In the genomic region with DNA sequence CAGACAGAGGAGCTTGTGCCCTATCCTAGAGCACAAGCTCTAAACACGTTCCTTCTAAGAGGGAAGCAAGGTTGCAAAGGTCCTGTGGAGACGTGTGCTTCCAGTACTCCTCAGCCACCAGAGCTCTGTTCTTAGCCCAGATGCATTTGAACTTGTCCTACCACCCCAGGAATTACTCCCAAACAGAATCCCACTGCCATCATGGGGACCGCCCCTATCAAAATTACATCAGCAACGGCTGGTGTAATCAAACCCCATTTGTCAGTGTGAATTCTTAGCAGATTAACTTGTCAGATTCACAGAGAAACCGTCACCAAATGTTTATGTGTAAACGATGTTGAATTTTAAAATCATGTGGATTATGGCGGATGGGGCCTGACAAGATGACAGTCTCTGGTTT, we compare ENCODE assay signal across 14 mouse cellular contexts. TPM values are rescaled to one million over a fixed set of nuclear protein-coding genes. Genes with fewer than 3 reads are reported as not detected.
A peak's percentile ranks its signal among the peaks of the same experiment; 100 is the strongest.
DNase-seq lines count a peak whose midpoint lies in the region; ATAC-seq and TF ChIP-seq lines count a peak whose summit lies in the region.
"Had no signal": no experiment of that assay in that cellular context is flagged by ENCODE, and none has a peak within 500 bp of the region (broad histone marks: within the 10 kb centered on the region; RNA-seq: fewer than 3 reads in every experiment).

No protein-coding gene starts in this region.

- no peak for TF ChIP-seq CTCF in lung, embryonic 14.5 days (IDR thresholded peaks at IDR 0.05; ENCODE audit: low read depth)
- TF ChIP-seq CTCF in lung, adult 2 months (IDR thresholded peaks at IDR 0.05; ENCODE audit: insufficient read depth, low read length) = no peak
- TF ChIP-seq CTCF in embryonic fibroblast, embryonic 13.5 days (IDR thresholded peaks at IDR 0.05; ENCODE audit: borderline replicate concordance, insufficient read depth, low read length) = no peak

- DNase-seq in heart, postnatal 4 days = no peak
- DNase-seq in lung, embryonic 14.5 days = no peak
- no peak for DNase-seq in lung, adult 2 months
- DNase-seq: cerebellum, adult 11 months; kidney, adult 11 months; right cerebral cortex, adult 18-20 months; thymus, postnatal 4 days had no signal

- peaks cover 35% of the 10 kb centered on the region for H3K36me3 ChIP-seq in heart, embryonic 12.5 days
- H3K36me3 ChIP-seq in lung, embryonic 14.5 days (ENCODE audit: insufficient read depth) = peaks cover 68% of the 10 kb centered on the region
- peaks cover 20% of the 10 kb centered on the region; the same call in 1 of the 2 replicates for H3K36me3 ChIP-seq in stomach, embryonic 15.5 days

- H3K9me3 ChIP-seq in heart, embryonic 12.5 days (replicated peaks) = no peaks in the 10 kb centered on the region
- no peaks in the 10 kb centered on the region for H3K9me3 ChIP-seq in lung, embryonic 14.5 days (ENCODE audit: low read depth, low read length)
- H3K9me3 ChIP-seq in stomach, embryonic 15.5 days = no peaks in the 10 kb centered on the region
- H3K9me3 ChIP-seq: hindbrain, embryonic 12.5 days; midbrain, embryonic 12.5 days had no signal

- peaks cover 31% of the 10 kb centered on the region for H3K27me3 ChIP-seq in heart, embryonic 12.5 days (replicated peaks)
- peaks cover 17% of the 10 kb centered on the region for H3K27me3 ChIP-seq in lung, embryonic 14.5 days (ENCODE audit: insufficient read depth, low read length)
- peaks cover 5% of the 10 kb centered on the region; the same call in 1 of the 2 replicates for H3K27me3 ChIP-seq in stomach, embryonic 15.5 days (replicated peaks)

- no peak overlapping the region for H3K4me2 ChIP-seq in heart, embryonic 12.5 days
- no peak overlapping the region for H3K4me2 ChIP-seq in lung, embryonic 14.5 days
- no peak overlapping the region for H3K4me2 ChIP-seq in stomach, embryonic 15.5 days
- H3K4me2 ChIP-seq: hindbrain, embryonic 12.5 days; midbrain, embryonic 12.5 days had no signal

- 72% methylated on average over 7 of the region's 7 CpGs for WGBS in heart, embryonic 12.5 days
- 43% methylated on average over 7 of the region's 7 CpGs for WGBS in lung, embryonic 14.5 days
- 76% methylated on average over 7 of the region's 7 CpGs for WGBS in lung, adult 2 months
- 49% methylated on average over 7 of the region's 7 CpGs for WGBS in stomach, embryonic 15.5 days

- H3K4me1 ChIP-seq in heart, embryonic 12.5 days (replicated peaks) = peaks cover 49% of the 10 kb centered on the region
- peaks cover 18% of the 10 kb centered on the region for H3K4me1 ChIP-seq in lung, embryonic 14.5 days (ENCODE audit: insufficient read depth)
- peaks cover 8% of the 10 kb centered on the region for H3K4me1 ChIP-seq in lung, adult 2 months (ENCODE audit: control insufficient read depth, insufficient read depth, low read length)
- peaks cover 15% of the 10 kb centered on the region for H3K4me1 ChIP-seq in embryonic fibroblast, embryonic 13.5 days (ENCODE audit: control insufficient read depth, insufficient read depth, low read length)
- peaks cover 78% of the 10 kb centered on the region for H3K4me1 ChIP-seq in stomach, embryonic 15.5 days

- no peak overlapping the region for H3K9ac ChIP-seq in heart, embryonic 12.5 days
- no peak overlapping the region for H3K9ac ChIP-seq in lung, embryonic 14.5 days
- no peak overlapping the region for H3K9ac ChIP-seq in stomach, embryonic 15.5 days
- H3K9ac ChIP-seq: hindbrain, embryonic 12.5 days; midbrain, embryonic 12.5 days had no signal

- no peak for TF ChIP-seq POLR2A in lung, adult 2 months (IDR thresholded peaks at IDR 0.05; ENCODE audit: borderline replicate concordance, extremely low read depth, low read depth, low read length)
- no peak for TF ChIP-seq POLR2A in embryonic fibroblast, embryonic 13.5 days (IDR thresholded peaks at IDR 0.05; ENCODE audit: low read depth, low read length)

- no peak overlapping the region for H3K4me3 ChIP-seq in heart, embryonic 12.5 days
- no peak overlapping the region for H3K4me3 ChIP-seq in lung, embryonic 14.5 days (ENCODE audit: low read depth, low read length)
- no peak overlapping the region for H3K4me3 ChIP-seq in lung, adult 2 months (replicated peaks; ENCODE audit: extremely low read depth, low read depth, low read length)
- no peak overlapping the region for H3K4me3 ChIP-seq in embryonic fibroblast, embryonic 13.5 days (ENCODE audit: insufficient read depth, low read length)
- H3K4me3 ChIP-seq in stomach, embryonic 15.5 days (replicated peaks) = no peak overlapping the region
- H3K4me3 ChIP-seq: hindbrain, embryonic 12.5 days; midbrain, embryonic 12.5 days; myocyte had no signal

- peak overlapping the region; percentile 55; the same call in 1 of the 2 replicates for H3K27ac ChIP-seq in heart, embryonic 12.5 days (ENCODE audit: poor library complexity, severe bottlenecking)
- peak overlapping the region; percentile 95 for H3K27ac ChIP-seq in lung, embryonic 14.5 days (ENCODE audit: low read depth)
- H3K27ac ChIP-seq in embryonic fibroblast, embryonic 13.5 days (ENCODE audit: insufficient read depth, low read length) = peak overlapping the region; percentile 0; the same call in 1 of the 2 replicates
- peak overlapping the region; percentile 78 for H3K27ac ChIP-seq in stomach, embryonic 15.5 days
- H3K27ac ChIP-seq: hindbrain, embryonic 12.5 days; midbrain, embryonic 12.5 days had no signal

- no peak for ATAC-seq in heart, embryonic 12.5 days (ENCODE audit: insufficient number of reproducible peaks, low FRiP score)
- no peak for ATAC-seq in lung, embryonic 14.5 days (ENCODE audit: insufficient read depth)
- ATAC-seq in stomach, embryonic 15.5 days (ENCODE audit: insufficient read depth, low FRiP score, low read depth) = no peak
- ATAC-seq in megakaryocyte-erythroid progenitor cell, adult 5-6 weeks (replicated peaks; ENCODE audit: low FRiP score, low TSS enrichment, poor library complexity, severe bottlenecking) = no peak

RNA-seq across cellular contexts. Expression of a gene that starts 8.4 kb away (rescaled TPM):
- polyA plus RNA-seq in heart, embryonic 12.5 days (2016; fragmentation: Nextera tagmentation; extraction: Ambion mirVana) = 13.3 and 13.8 TPM in 2 replicates
- 10 to 100 TPM; 42.6 to 49.5 TPM for total RNA-seq in heart, postnatal 4 days (2021)
- polyA plus RNA-seq in lung, embryonic 14.5 days (2014; fragmentation: Nextera tagmentation; extraction: Ambion mirVana) = 14.0 and 15.6 TPM in 2 replicates
- polyA plus RNA-seq in lung, adult 2 months (2012; rRNA removed) = 21.4 and 33.8 TPM in 2 replicates
- 20.7 and 29.3 TPM in 2 replicates for polyA plus RNA-seq in embryonic fibroblast, embryonic 13.5 days (2011; ENCODE audit: insufficient read length, low read depth, missing spikeins)
- 25.3 and 28.0 TPM in 2 replicates for polyA plus RNA-seq in stomach, embryonic 15.5 days (2015; fragmentation: Nextera tagmentation; extraction: Ambion mirVana)
- total RNA-seq in megakaryocyte-erythroid progenitor cell, adult 5-6 weeks (2014; fragmentation: Nextera tagmentation) = 0.17 TPM in 1 of 2 replicates, not detected in the other
- total RNA-seq in megakaryocyte-erythroid progenitor cell, adult 5-6 weeks (2017) = 0.52 TPM in 1 of 2 replicates, not detected in the other

RNA-seq across cellular contexts. Expression of a gene that starts 17.7 kb away (rescaled TPM):
- 19.4 and 20.5 TPM in 2 replicates for polyA plus RNA-seq in heart, embryonic 12.5 days (2016; fragmentation: Nextera tagmentation; extraction: Ambion mirVana)
- 1 to 10 TPM; 8.1 to 8.7 TPM for total RNA-seq in heart, postnatal 4 days (2021)
- polyA plus RNA-seq in lung, embryonic 14.5 days (2014; fragmentation: Nextera tagmentation; extraction: Ambion mirVana) = 28.6 and 29.9 TPM in 2 replicates
- 15.3 and 21.1 TPM in 2 replicates for polyA plus RNA-seq in lung, adult 2 months (2012; rRNA removed)
- 20.4 and 28.9 TPM in 2 replicates for polyA plus RNA-seq in embryonic fibroblast, embryonic 13.5 days (2011; ENCODE audit: insufficient read length, low read depth, missing spikeins)
- 21.0 and 22.2 TPM in 2 replicates for polyA plus RNA-seq in stomach, embryonic 15.5 days (2015; fragmentation: Nextera tagmentation; extraction: Ambion mirVana)
- total RNA-seq in megakaryocyte-erythroid progenitor cell, adult 5-6 weeks (2014; fragmentation: Nextera tagmentation) = 18.8 and 21.3 TPM in 2 replicates
- 17.6 and 29.0 TPM in 2 replicates for total RNA-seq in megakaryocyte-erythroid progenitor cell, adult 5-6 weeks (2017)

RNA-seq across cellular contexts. Expression of a gene that starts 30.1 kb away (rescaled TPM):
- polyA plus RNA-seq in heart, embryonic 12.5 days (2016; fragmentation: Nextera tagmentation; extraction: Ambion mirVana) = 23.3 and 23.5 TPM in 2 replicates
- 10 to 100 TPM; 15.0 to 17.4 TPM for total RNA-seq in heart, postnatal 4 days (2021)
- polyA plus RNA-seq in lung, embryonic 14.5 days (2014; fragmentation: Nextera tagmentation; extraction: Ambion mirVana) = 25.0 and 26.5 TPM in 2 replicates
- polyA plus RNA-seq in lung, adult 2 months (2012; rRNA removed) = 21.0 and 25.7 TPM in 2 replicates
- polyA plus RNA-seq in embryonic fibroblast, embryonic 13.5 days (2011; ENCODE audit: insufficient read length, low read depth, missing spikeins) = 15.7 and 18.7 TPM in 2 replicates
- 18.4 and 21.3 TPM in 2 replicates for polyA plus RNA-seq in stomach, embryonic 15.5 days (2015; fragmentation: Nextera tagmentation; extraction: Ambion mirVana)
- total RNA-seq in megakaryocyte-erythroid progenitor cell, adult 5-6 weeks (2014; fragmentation: Nextera tagmentation) = 22.3 and 25.0 TPM in 2 replicates
- total RNA-seq in megakaryocyte-erythroid progenitor cell, adult 5-6 weeks (2017) = 13.3 and 14.2 TPM in 2 replicates

RNA-seq across cellular contexts. Expression of a gene that starts 32.6 kb away (rescaled TPM):
- 16.3 and 16.8 TPM in 2 replicates for polyA plus RNA-seq in heart, embryonic 12.5 days (2016; fragmentation: Nextera tagmentation; extraction: Ambion mirVana)
- total RNA-seq in heart, postnatal 4 days (2021) = 10 to 100 TPM; 20.3 to 23.2 TPM
- polyA plus RNA-seq in lung, embryonic 14.5 days (2014; fragmentation: Nextera tagmentation; extraction: Ambion mirVana) = 1.1 and 1.5 TPM in 2 replicates
- polyA plus RNA-seq in lung, adult 2 months (2012; rRNA removed) = 11.6 and 12.5 TPM in 2 replicates
- 2.1 and 2.7 TPM in 2 replicates for polyA plus RNA-seq in embryonic fibroblast, embryonic 13.5 days (2011; ENCODE audit: insufficient read length, low read depth, missing spikeins)
- polyA plus RNA-seq in stomach, embryonic 15.5 days (2015; fragmentation: Nextera tagmentation; extraction: Ambion mirVana) = 2.2 and 2.3 TPM in 2 replicates
- not detected in 2 replicates for total RNA-seq in megakaryocyte-erythroid progenitor cell, adult 5-6 weeks (2014; fragmentation: Nextera tagmentation)
- total RNA-seq in megakaryocyte-erythroid progenitor cell, adult 5-6 weeks (2017) = 0.80 TPM in 1 of 2 replicates, not detected in the other

Comparison
In these comparisons a context has a peak if more than half of its experiments do, and no peak if none do; other contexts are left out.
1. H3K27ac ChIP-seq: peak in every context shown above with its lines; median percentile 95 in lung, embryonic 14.5 days; 78 in stomach, embryonic 15.5 days; 55 in heart, embryonic 12.5 days; 0 in embryonic fibroblast, embryonic 13.5 days.